Mouse (Mus musculus) B cell, adult 2 months (primary cell): ENCODE data around the gene Gm12169.
"Not testable (repeated sequence)": the region's sequence is repeated elsewhere in the genome, so short reads cannot be mapped to it uniquely, and the experiment has no call there.

Experiments
- DNase-seq, 2 experiments: peaks; one replicate each; pipeline ENCODE4 v3.0.0; 2022

Gene Gm12169

GRCm38 (mm10) chr11:46523912-46524311 lies at the start of gene Gm12169:
Gene Gm12169, plus strand, starts transcription at chr11:46524212.
- no peak for DNase-seq

- no peak for DNase-seq
These were observed 49.8 kb upstream of the Gm12169 start for GRCm38 (mm10) chr11:46474220-46474619.

GRCm38 (mm10) chr11:46479311-46479710 lies 44.7 kb upstream of the Gm12169 start:
- no peak for DNase-seq

- peak in 1 of 2 experiments; percentile 6 for DNase-seq
These were observed 43.5 kb upstream of the Gm12169 start for GRCm38 (mm10) chr11:46480517-46480916.

- no peak for DNase-seq
These were observed 35.8 kb upstream of the Gm12169 start for GRCm38 (mm10) chr11:46488231-46488630.

- no peak for DNase-seq
These were observed 35.4 kb upstream of the Gm12169 start for GRCm38 (mm10) chr11:46488650-46489049.

- DNase-seq, result no peak
These were observed 16.9 kb upstream of the Gm12169 start for GRCm38 (mm10) chr11:46507146-46507545.

- no peak for DNase-seq
These were observed 14.1 kb upstream of the Gm12169 start for GRCm38 (mm10) chr11:46509900-46510299.

- DNase-seq, result not testable (repeated sequence)
These were observed 2.7 kb upstream of the Gm12169 start for GRCm38 (mm10) chr11:46521341-46521740.

- peak in 1 of 2 experiments; percentile 9 for DNase-seq
These were observed 1.3 kb upstream of the Gm12169 start for GRCm38 (mm10) chr11:46522719-46523118.

- no peak for DNase-seq
These were observed 6.1 kb downstream of the Gm12169 start for GRCm38 (mm10) chr11:46530149-46530548.

- no peak for DNase-seq
These were observed 13.0 kb downstream of the Gm12169 start for GRCm38 (mm10) chr11:46536978-46537377.

- no peak for DNase-seq
These were observed 19.5 kb downstream of the Gm12169 start for GRCm38 (mm10) chr11:46543530-46543929.

GRCm38 (mm10) chr11:46549721-46550120 lies 25.7 kb downstream of the Gm12169 start:
- DNase-seq, result no peak

- DNase-seq, result no peak
These were observed 28.7 kb downstream of the Gm12169 start for GRCm38 (mm10) chr11:46552741-46553140.

- no peak for DNase-seq
These were observed 37.1 kb downstream of the Gm12169 start for GRCm38 (mm10) chr11:46561096-46561495.

GRCm38 (mm10) chr11:46564671-46565070 lies 40.7 kb downstream of the Gm12169 start:
- no peak for DNase-seq

GRCm38 (mm10) chr11:46565967-46566366 lies 42.0 kb downstream of the Gm12169 start:
- DNase-seq, result no peak

GRCm38 (mm10) chr11:46569107-46569506 lies 45.1 kb downstream of the Gm12169 start:
- DNase-seq, result no peak

GRCm38 (mm10) chr11:46571327-46571726 lies 47.3 kb downstream of the Gm12169 start, which contains the start of gene BC053393:
Gene BC053393, plus strand, starts transcription at chr11:46571536.
- DNase-seq, result no peak

- DNase-seq, result no peak
These were observed 54.8 kb downstream of the Gm12169 start for GRCm38 (mm10) chr11:46578771-46579281.

- no peak for DNase-seq
These were observed 56.4 kb downstream of the Gm12169 start for GRCm38 (mm10) chr11:46580428-46580827.

GRCm38 (mm10) chr11:46582741-46583140 lies 58.7 kb downstream of the Gm12169 start:
- DNase-seq, result no peak
